Mouse (Mus musculus) liver, embryonic 14.5 days (tissue): ENCODE measurements around the gene Rftn2. TPM values are rescaled to one million over a fixed set of nuclear protein-coding genes. Genes with fewer than 3 reads are reported as not detected.

ENCODE experiments used
- ATAC-seq: fragments of 200-750 bp; cut with Nextera tagmentation; 2 replicates; pipeline ENCODE4 v1.8.0; 2017; ENCODE audit warnings: moderate number of reproducible peaks, mild to moderate bottlenecking, moderate library complexity; ENCODE audit not compliant: insufficient read depth
- DNase-seq, 3 experiments: peaks; one replicate each; pipeline ENCODE4 v3.0.0-alpha.2; 2012 to 2013; ENCODE audit warnings: low read depth in 3 of 3, low spot score in 3 of 3
- H3K27ac ChIP-seq: fragments of 300-500 bp; sonication (generic); 2 replicates; pipeline ENCODE4 v1.5.1; 2014; ENCODE audit warnings: moderate library complexity, mild to moderate bottlenecking, control low read depth, inconsistent platforms
- H3K27me3 ChIP-seq: fragments of 300-500 bp; sonication (generic); 2 replicates; pipeline ENCODE4 v1.6.1; 2014; ENCODE audit warnings: mild to moderate bottlenecking, low read length, moderate library complexity; ENCODE audit not compliant: control insufficient read depth, insufficient read depth
- H3K36me3 ChIP-seq: fragments of 300-500 bp; sonication (generic); replicated peaks from 2 replicates; pipeline ENCODE4 v1.6.1; 2014; ENCODE audit warnings: low read depth; ENCODE audit not compliant: control insufficient read depth, insufficient read depth
- H3K4me1 ChIP-seq, 2 experiments: fragments of 200-500 bp in 1 of 2; fragments of 300-500 bp in 1 of 2; sonication (generic) in 1 of 2; replicated peaks; 2 replicates each; pipeline ENCODE4 v1.6.1; 2012 to 2014; ENCODE audit warnings: antibody characterized with exemption in 1 of 2, inconsistent platforms in 1 of 2, low read length in 1 of 2; ENCODE audit not compliant: control insufficient read depth in 2 of 2, insufficient read depth in 2 of 2
- H3K4me2 ChIP-seq: fragments of 300-500 bp; sonication (generic); 2 replicates; pipeline ENCODE4 v1.6.1; 2014; ENCODE audit warnings: low read depth, mild to moderate bottlenecking, control low read depth, moderate library complexity
- H3K4me3 ChIP-seq, 2 experiments: fragments of 200-500 bp in 1 of 2; fragments of 300-500 bp in 1 of 2; sonication (generic) in 1 of 2; 2 replicates each; pipeline ENCODE4 v1.5.1; 2012 to 2014; ENCODE audit warnings: low read depth in 2 of 2, low read length in 2 of 2, mild to moderate bottlenecking in 2 of 2, control low read depth in 1 of 2, inconsistent platforms in 1 of 2, moderate library complexity in 1 of 2; ENCODE audit not compliant: insufficient read depth in 1 of 2
- H3K9ac ChIP-seq: fragments of 300-500 bp; sonication (generic); replicated peaks from 2 replicates; pipeline ENCODE4 v1.6.1; 2014; ENCODE audit warnings: mild to moderate bottlenecking, control low read depth, moderate library complexity
- H3K9me3 ChIP-seq: fragments of 300-500 bp; sonication (generic); 2 replicates; pipeline ENCODE4 v1.6.1; 2016; ENCODE audit warnings: low read length, mixed read lengths; ENCODE audit not compliant: control insufficient read depth
- CTCF ChIP-seq: IDR thresholded peaks from 2 replicates; pipeline ENCODE4 v1.5.1; 2016; ENCODE audit warnings: antibody characterized with exemption, low read depth, control low read depth
- EP300 ChIP-seq: IDR thresholded peaks from 2 replicates; pipeline ENCODE4 v1.6.1; 2016; ENCODE audit warnings: antibody characterized with exemption, low read depth
- WGBS: fragments of 180-500 bp; shearing (Covaris S2); extraction: QIAGEN DNeasy Blood & Tissue Kit; methylation state at CpG from one replicate; pipeline ENCODE4 v1.1.7; 2014; ENCODE audit not compliant: insufficient replicate concordance; 5-methylcytosine and 5-hydroxymethylcytosine counted together
- polyA plus RNA-seq, 2 experiments: library from polyadenylated mRNA; depleted of rRNA in 1 of 2; stranded (reverse) in 1 of 2; unstranded in 1 of 2; fragments of >200 nt; fragmentation: Nextera tagmentation in 1 of 2; extraction: Ambion mirVana in 1 of 2; gene quantifications; 2 replicates each; pipeline versions ENCODE4 v1.2.1 to v1.2.3; 2012 to 2014

Gene Rftn2
- polyA plus RNA-seq, 2 experiments, result 0.37 to 0.38 TPM

DNA sequence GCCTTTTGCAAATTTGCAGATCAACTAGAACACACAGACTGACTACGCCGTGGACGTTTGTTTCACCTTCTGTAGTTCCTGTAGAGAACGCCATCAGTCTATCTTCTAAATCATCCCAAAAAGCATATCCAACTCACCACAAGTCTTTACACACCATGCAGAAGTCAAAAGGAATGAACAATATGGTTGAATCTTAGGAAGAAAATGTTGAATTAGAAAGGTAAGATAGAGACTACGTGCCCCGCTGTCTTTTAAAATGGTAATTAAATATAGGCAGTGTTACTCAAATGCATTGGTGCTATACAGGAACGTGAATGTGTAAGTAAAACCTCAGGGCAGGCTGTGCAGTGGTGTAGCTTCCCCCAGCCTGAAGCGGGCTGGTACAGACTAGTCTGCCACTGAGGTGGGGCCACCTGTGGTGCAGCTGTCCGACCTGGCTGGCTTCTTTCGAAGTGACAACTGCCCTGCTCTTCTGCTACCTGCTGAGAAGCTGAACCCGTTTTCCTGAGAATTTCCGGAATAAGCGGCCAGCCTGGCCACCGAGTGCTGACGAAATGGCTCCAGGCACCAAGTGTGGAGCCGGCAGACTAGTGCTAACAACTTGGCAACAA, 8.4 kb upstream of the Rftn2 start:
- Histone ChIP-seq H3K36me3 (no peaks in the 10 kb centered on the region; the same call in 1 of the 2 replicates), H3K27me3 (no peaks in the 10 kb centered on the region), H3K27ac (no peak overlapping the region), H3K4me2 (no peak overlapping the region), H3K4me3 (no peak overlapping the region), H3K9ac (no peak overlapping the region), H3K9me3 (no peaks in the 10 kb centered on the region), H3K4me1 (peaks cover 9 to 14% of the 10 kb centered on the region in 2 experiments)
- ATAC-seq, result no peak
- 54% methylated on average over 16 of the region's 16 CpGs for WGBS
- DNase-seq, result no peak
- TF ChIP-seq CTCF, result no peak
- no peak for TF ChIP-seq EP300

DNA sequence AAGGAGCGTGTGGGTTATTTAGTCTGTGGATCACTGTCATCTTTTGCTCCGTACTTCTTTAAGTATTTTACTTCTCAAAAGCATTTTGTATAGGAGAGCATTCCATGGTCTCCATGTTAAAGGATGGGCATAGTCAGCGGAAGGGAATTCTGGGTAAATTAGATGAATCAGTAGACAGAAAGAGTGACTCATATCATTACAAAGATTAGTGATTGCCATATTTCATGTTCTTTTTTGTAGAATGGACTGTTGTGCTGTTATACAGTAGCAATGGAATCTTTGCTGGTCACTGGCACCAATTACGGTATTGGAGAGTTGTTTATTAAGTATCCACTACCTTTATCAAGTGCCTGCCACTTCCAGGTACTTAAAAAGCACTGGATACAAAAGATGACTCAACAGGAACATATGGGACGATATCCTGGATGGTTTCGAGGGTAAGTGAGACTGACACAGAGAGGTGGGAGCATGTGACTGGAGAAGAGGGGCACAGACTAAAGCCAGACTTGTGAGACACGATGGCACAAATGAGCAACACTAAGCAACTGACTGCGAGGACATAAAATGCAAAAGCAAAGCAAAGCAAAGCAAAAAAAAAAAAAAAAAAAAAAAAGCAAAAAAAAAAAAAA, 1.8 kb upstream of the Rftn2 start:
- H3K4me2 ChIP-seq, result no peak overlapping the region
- H3K4me3 ChIP-seq, result no peak overlapping the region
- H3K27ac ChIP-seq, result no peak overlapping the region
- peaks cover 12% of the 10 kb centered on the region for H3K27me3 ChIP-seq
- H3K36me3 ChIP-seq, result no peaks in the 10 kb centered on the region
- TF ChIP-seq CTCF, result no peak
- no peak for TF ChIP-seq EP300
- no peak for DNase-seq
- no peaks in the 10 kb centered on the region for H3K4me1 ChIP-seq
- ATAC-seq, result no peak
- no peaks in the 10 kb centered on the region for H3K9me3 ChIP-seq
- WGBS, result 61% methylated on average over 8 of the region's 8 CpGs
- no peak overlapping the region for H3K9ac ChIP-seq

DNA sequence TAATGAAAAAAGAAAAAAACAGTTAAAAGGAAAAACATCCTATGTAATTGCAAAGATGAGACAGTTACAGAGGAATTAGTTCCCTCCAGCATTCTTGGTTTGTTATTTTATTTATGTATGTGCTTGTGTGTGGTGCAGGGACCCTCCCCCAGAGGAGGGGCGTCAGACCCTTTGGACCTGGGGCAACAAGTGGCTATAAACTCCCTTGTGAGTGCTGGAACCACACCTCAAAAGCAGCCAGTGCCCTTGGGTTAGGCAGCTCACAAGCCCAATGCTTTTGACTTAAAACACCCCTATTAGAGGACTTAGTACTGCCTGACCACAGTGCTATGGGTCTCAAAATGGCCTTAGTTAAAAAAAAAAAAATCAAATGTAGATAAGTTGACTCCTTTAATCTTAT, 794 bp upstream of the Rftn2 start:
- peaks cover 12% of the 10 kb centered on the region for H3K27me3 ChIP-seq
- no peaks in the 10 kb centered on the region for H3K36me3 ChIP-seq
- ATAC-seq, result no peak
- H3K9ac ChIP-seq, result no peak overlapping the region
- H3K9me3 ChIP-seq, result no peaks in the 10 kb centered on the region
- H3K4me1 ChIP-seq, result no peaks in the 10 kb centered on the region
- no peak overlapping the region for H3K4me3 ChIP-seq
- DNase-seq, result no peak
- no peak overlapping the region for H3K27ac ChIP-seq
- no peak overlapping the region for H3K4me2 ChIP-seq
- TF ChIP-seq CTCF (no peak), EP300 (no peak)
- 27% methylated on average over 1 of the region's 1 CpGs for WGBS

GRCm38 (mm10) chr1:55225398-55225797, 1.2 kb downstream of the Rftn2 start:
- TF ChIP-seq CTCF (no peak), EP300 (no peak)
- H3K9ac ChIP-seq, result no peak overlapping the region
- H3K4me3 ChIP-seq, result no peak overlapping the region
- no peaks in the 10 kb centered on the region for H3K36me3 ChIP-seq
- H3K4me2 ChIP-seq, result no peak overlapping the region
- H3K27me3 ChIP-seq, result peaks cover 12% of the 10 kb centered on the region
- ATAC-seq, result no peak
- no peaks in the 10 kb centered on the region for H3K4me1 ChIP-seq
- H3K9me3 ChIP-seq, result no peaks in the 10 kb centered on the region
- no peak overlapping the region for H3K27ac ChIP-seq
- DNase-seq, result no peak
- 60% methylated on average over 3 of the region's 3 CpGs for WGBS

GRCm38 (mm10) chr1:55224111-55224510, 2.5 kb downstream of the Rftn2 start:
- no peak overlapping the region for H3K4me2 ChIP-seq
- H3K27ac ChIP-seq, result no peak overlapping the region
- TF ChIP-seq EP300, result no peak
- no peak for TF ChIP-seq CTCF
- H3K4me3 ChIP-seq, result no peak overlapping the region
- no peaks in the 10 kb centered on the region for H3K36me3 ChIP-seq
- 58% methylated on average over 11 of the region's 11 CpGs for WGBS
- H3K9me3 ChIP-seq, result no peaks in the 10 kb centered on the region
- no peaks in the 10 kb centered on the region for H3K4me1 ChIP-seq
- peaks cover 12% of the 10 kb centered on the region for H3K27me3 ChIP-seq
- ATAC-seq (no peak), DNase-seq (no peak)
- H3K9ac ChIP-seq, result no peak overlapping the region
